Mouse (Mus musculus) gastrocnemius, adult 8-10 months (tissue): Measurements from ENCODE around the gene Gm45716. TPM values are rescaled to one million over a fixed set of nuclear protein-coding genes. Genes with fewer than 3 reads are reported as not detected.

Experiments
- DNase-seq, 2 experiments: peaks; one replicate each; pipeline ENCODE4 v3.0.0; 2022; ENCODE audit warnings: low spot score in 2 of 2
- total RNA-seq, 4 experiments: library from RNA; stranded (reverse); gene quantifications; 2 replicates each; pipeline ENCODE4 v1.2.4; 2022

The Gm45716 gene
- total RNA-seq, 4 experiments from 2014 or later: 1.7 to 3.3 (median 2.4) TPM

GRCm38 (mm10) chr11:90200826-90201225 lies 13.3 kb downstream of the Gm45716 start:
- DNase-seq: no peak

GRCm38 (mm10) chr11:90214246-90214645 lies 26.8 kb downstream of the Gm45716 start:
- no peak for DNase-seq

GRCm38 (mm10) chr11:90220022-90220645 lies 32.7 kb downstream of the Gm45716 start:
- no peak for DNase-seq

- no peak for DNase-seq
Measured at GRCm38 (mm10) chr11:90220750-90221149, 33.3 kb downstream of the Gm45716 start.

GRCm38 (mm10) chr11:90224914-90225470 lies 37.5 kb downstream of the Gm45716 start:
- DNase-seq: no peak

GRCm38 (mm10) chr11:90227000-90227922 lies 39.8 kb downstream of the Gm45716 start:
- no peak for DNase-seq

- no peak for DNase-seq
Measured at GRCm38 (mm10) chr11:90228251-90228949, 40.9 kb downstream of the Gm45716 start.

GRCm38 (mm10) chr11:90229800-90230199 lies 42.3 kb downstream of the Gm45716 start:
- no peak for DNase-seq

GRCm38 (mm10) chr11:90230671-90231070 lies 43.2 kb downstream of the Gm45716 start:
- DNase-seq: no peak

- DNase-seq: no peak
Measured at GRCm38 (mm10) chr11:90231631-90232030, 44.1 kb downstream of the Gm45716 start.

GRCm38 (mm10) chr11:90232685-90233084 lies 45.2 kb downstream of the Gm45716 start:
- no peak for DNase-seq

- no peak for DNase-seq
Measured at GRCm38 (mm10) chr11:90235221-90235620, 47.7 kb downstream of the Gm45716 start.

GRCm38 (mm10) chr11:90237616-90238015 lies 50.1 kb downstream of the Gm45716 start:
- no peak for DNase-seq

- no peak for DNase-seq
Measured at GRCm38 (mm10) chr11:90238657-90239056, 51.2 kb downstream of the Gm45716 start.

GRCm38 (mm10) chr11:90240652-90241330 lies 53.3 kb downstream of the Gm45716 start:
- DNase-seq: no peak

- DNase-seq: no peak
Measured at GRCm38 (mm10) chr11:90241874-90242273, 54.4 kb downstream of the Gm45716 start.

GRCm38 (mm10) chr11:90243300-90243699 lies 55.8 kb downstream of the Gm45716 start:
- DNase-seq: no peak

- DNase-seq: no peak
Measured at GRCm38 (mm10) chr11:90245630-90246029, 58.1 kb downstream of the Gm45716 start.

- DNase-seq: no peak
Measured at GRCm38 (mm10) chr11:90246676-90247075, 59.2 kb downstream of the Gm45716 start.

- DNase-seq: no peak
Measured at GRCm38 (mm10) chr11:90247793-90248192, 60.3 kb downstream of the Gm45716 start.

- DNase-seq: peak; percentile 97 to 98
Measured at GRCm38 (mm10) chr11:90249025-90249650, 61.7 kb downstream of the Gm45716 start, which contains the start of gene Mmd. Gene Mmd, plus strand, starts transcription at chr11:90249456.
